Mouse (Mus musculus) G1E (cell line): Measurements from ENCODE around the gene Hoxd11. TPM values are rescaled to one million over a fixed set of nuclear protein-coding genes. Genes with fewer than 3 reads are reported as not detected.

Source experiments
- ATAC-seq: 2 replicates; pipeline ENCODE4 v1.8.0; 2016; ENCODE audit warnings: mild to moderate bottlenecking; ENCODE audit not compliant: insufficient number of reproducible peaks, poor library complexity, low FRiP score, severe bottlenecking; ENCODE audit errors: extremely low read depth
- DNase-seq: peaks from one replicate; pipeline ENCODE4 v3.0.0; 2012; ENCODE audit warnings: low spot score
- H3K27me3 ChIP-seq: 2 replicates; pipeline ENCODE4 v1.6.1; 2012; ENCODE audit warnings: mild to moderate bottlenecking, low read length, inconsistent platforms; ENCODE audit not compliant: insufficient read depth
- H3K36me3 ChIP-seq: replicated peaks from 2 replicates; pipeline ENCODE3; 2012; ENCODE audit warnings: mild to moderate bottlenecking, inconsistent platforms
- H3K4me1 ChIP-seq: 2 replicates; pipeline ENCODE4 v1.6.1; 2012; ENCODE audit warnings: low read depth, low read length, inconsistent platforms, mixed read lengths; ENCODE audit not compliant: insufficient read depth
- H3K4me3 ChIP-seq: 2 replicates; pipeline ENCODE4 v1.5.1; 2012; ENCODE audit warnings: low read depth, mild to moderate bottlenecking, inconsistent platforms, low read length, moderate library complexity, mixed read lengths
- H3K9me3 ChIP-seq: replicated peaks from 2 replicates; pipeline ENCODE4 v1.6.1; 2012; ENCODE audit warnings: inconsistent platforms
- CTCF ChIP-seq: IDR thresholded peaks from 2 replicates; pipeline ENCODE4 v1.5.1; 2012; ENCODE audit warnings: low read depth, low read length, inconsistent platforms, mixed read lengths
- GATA1 ChIP-seq: IDR thresholded peaks from 2 replicates; pipeline ENCODE4 v1.6.1; 2012; ENCODE audit warnings: borderline replicate concordance, low read length, inconsistent platforms, mixed read lengths
- GATA2 ChIP-seq: IDR thresholded peaks from 2 replicates; pipeline ENCODE4 v1.6.1; 2012; ENCODE audit warnings: low read depth, low read length, inconsistent platforms, borderline replicate concordance
- POLR2AphosphoS5 ChIP-seq: IDR thresholded peaks from 2 replicates; pipeline ENCODE4 v1.6.1; 2012; ENCODE audit warnings: low read depth, low read length, inconsistent platforms; ENCODE audit not compliant: insufficient replicate concordance
- TAL1 ChIP-seq: conservative IDR thresholded peaks from 2 replicates; pipeline ENCODE4 v1.6.1; 2012; ENCODE audit warnings: low read depth, low read length, inconsistent platforms, mixed read lengths
- polyA plus RNA-seq: library from polyadenylated mRNA; stranded (reverse); fragments of >175 nt; gene quantifications from 2 replicates; pipeline ENCODE4 v1.2.3, GENCODE M21; 2012
- total RNA-seq, 2 experiments: library from RNA; stranded (forward) in 1 of 2; stranded (reverse) in 1 of 2; fragments of 200-1000 nt in 1 of 2; fragments of >200 nt in 1 of 2; fragmentation: Nextera tagmentation in 1 of 2; gene quantifications; 2 replicates each; pipeline ENCODE4 v1.2.3; 2014 to 2017

Gene Hoxd11
- total and polyA plus RNA-seq, 3 experiments, result 0.05 TPM; not detected in 2

GRCm38 (mm10) chr2:74695383-74695782 is 16.0 kb downstream of the Hoxd11 start:
- H3K36me3 ChIP-seq, result no peaks in the 10 kb centered on the region
- H3K27me3 ChIP-seq, result peaks cover 36% of the 10 kb centered on the region
- H3K9me3 ChIP-seq, result peaks cover 9% of the 10 kb centered on the region

GRCm38 (mm10) chr2:74695813-74696430 is 16.6 kb downstream of the Hoxd11 start:
- H3K9me3 ChIP-seq, result peaks cover 9% of the 10 kb centered on the region
- no peak overlapping the region for H3K4me3 ChIP-seq
- no peaks in the 10 kb centered on the region for H3K36me3 ChIP-seq
- no peak for DNase-seq
- peaks cover 41% of the 10 kb centered on the region for H3K27me3 ChIP-seq
- ATAC-seq, result no peak
- TF ChIP-seq GATA2 (no peak), GATA1 (no peak), TAL1 (no peak), POLR2AphosphoS5 (no peak), CTCF (no peak)
- H3K4me1 ChIP-seq, result no peaks in the 10 kb centered on the region

More at GRCm38 (mm10) chr2:74695383-74695782, 16.0 kb downstream of the Hoxd11 start:
- Histone ChIP-seq H3K4me3 (no peak overlapping the region), H3K4me1 (no peaks in the 10 kb centered on the region)
- no peak for DNase-seq
- TF ChIP-seq GATA2 (no peak), TAL1 (no peak), CTCF (no peak), POLR2AphosphoS5 (no peak), GATA1 (no peak)
- ATAC-seq, result no peak

GRCm38 (mm10) chr2:74696442-74697335 is 17.3 kb downstream of the Hoxd11 start:
- no peak for DNase-seq
- H3K4me3 ChIP-seq, result no peak overlapping the region
- H3K27me3 ChIP-seq, result peaks cover 33% of the 10 kb centered on the region
- H3K9me3 ChIP-seq, result peaks cover 9% of the 10 kb centered on the region
- no peaks in the 10 kb centered on the region for H3K36me3 ChIP-seq
- ATAC-seq, result no peak
- no peaks in the 10 kb centered on the region for H3K4me1 ChIP-seq
- TF ChIP-seq CTCF (no peak), GATA2 (no peak), POLR2AphosphoS5 (no peak), TAL1 (no peak), GATA1 (no peak)

- DNase-seq, result no peak
Measured at GRCm38 (mm10) chr2:74697567-74698121, 18.3 kb downstream of the Hoxd11 start, which contains the start of gene Hoxd9. TSS of gene Hoxd9 (plus strand) at chr2:74697727.

DNA sequence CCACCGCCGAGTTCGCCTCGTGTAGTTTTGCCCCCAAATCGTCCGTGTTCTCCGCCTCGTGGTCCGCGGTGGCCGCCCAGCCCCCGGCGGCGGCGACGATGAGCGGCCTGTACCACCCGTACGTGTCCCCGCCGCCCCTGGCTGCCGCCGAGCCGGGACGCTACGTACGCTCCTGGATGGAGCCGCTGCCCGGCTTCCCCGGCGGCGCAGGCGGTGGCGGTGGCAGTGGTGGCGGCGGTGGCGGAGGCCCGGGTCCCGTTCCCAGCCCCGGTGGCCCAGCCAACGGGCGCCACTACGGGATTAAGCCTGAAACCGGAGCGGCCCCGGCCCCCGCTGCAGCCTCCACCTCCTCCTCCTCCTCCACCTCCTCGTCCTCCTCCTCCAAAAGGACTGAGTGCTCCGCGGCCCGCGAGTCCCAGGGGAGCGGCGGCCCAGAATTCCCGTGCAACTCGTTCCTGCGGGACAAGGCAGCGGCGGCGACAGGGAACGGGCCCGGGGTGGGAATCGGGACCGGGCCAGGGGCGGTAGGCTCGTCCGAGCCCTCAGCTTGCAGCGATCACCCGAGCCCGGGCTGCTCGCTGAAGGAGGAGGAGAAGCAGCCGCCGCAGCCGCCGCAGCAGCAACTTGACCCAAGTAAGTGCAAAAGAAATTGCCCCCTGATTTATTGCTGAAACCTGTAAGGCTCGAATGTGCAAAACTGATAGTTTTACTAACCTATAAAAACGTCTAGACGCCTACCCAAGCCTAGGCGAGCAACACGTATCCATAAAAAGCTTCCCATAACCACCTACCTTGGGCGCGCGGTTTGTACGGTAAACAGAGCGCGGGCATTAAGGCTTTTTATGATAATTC is 19.1 kb downstream of the Hoxd11 start:
- no peak for TF ChIP-seq CTCF
- no peak for TF ChIP-seq POLR2AphosphoS5
- no peak for TF ChIP-seq GATA2
- TF ChIP-seq TAL1, result no peak
- no peak for TF ChIP-seq GATA1
- peaks cover 16% of the 10 kb centered on the region; the same call in 1 of the 2 replicates for H3K27me3 ChIP-seq
- DNase-seq (no peak), ATAC-seq (no peak)
- H3K4me3 ChIP-seq, result no peak overlapping the region; the same call in 1 of the 2 replicates
- no peaks in the 10 kb centered on the region for H3K36me3 ChIP-seq
- peaks cover 9% of the 10 kb centered on the region for H3K9me3 ChIP-seq
- H3K4me1 ChIP-seq, result no peaks in the 10 kb centered on the region

More at GRCm38 (mm10) chr2:74697567-74698121, 18.3 kb downstream of the Hoxd11 start, which contains the start of gene Hoxd9:
- Histone ChIP-seq H3K27me3 (peaks cover 24% of the 10 kb centered on the region), H3K4me3 (no peak within 1 kb of the TSS; the same call in 1 of the 2 replicates), H3K36me3 (no peaks in the 10 kb centered on the region), H3K4me1 (no peaks in the 10 kb centered on the region), H3K9me3 (peaks cover 9% of the 10 kb centered on the region)
- TF ChIP-seq POLR2AphosphoS5, result no peak
- no peak for TF ChIP-seq CTCF
- TF ChIP-seq GATA1, result no peak
- no peak for TF ChIP-seq GATA2
- no peak for TF ChIP-seq TAL1
- no peak for ATAC-seq
